Mouse (Mus musculus) hindbrain, embryonic 10.5 days (tissue): ENCODE results near the gene Gm6657. TPM values are rescaled to one million over a fixed set of nuclear protein-coding genes. Genes with fewer than 3 reads are reported as not detected.

Source experiments
- DNase-seq: peaks from one replicate; pipeline ENCODE4 v3.0.0-alpha.2; 2017; ENCODE audit warnings: low spot score
- H3K27ac ChIP-seq: fragments of 300-500 bp; sonication (generic); 2 replicates; pipeline ENCODE4 v1.5.1; 2016; ENCODE audit warnings: mild to moderate bottlenecking, moderate library complexity
- H3K27me3 ChIP-seq: fragments of 300-500 bp; sonication (generic); 2 replicates; pipeline ENCODE4 v1.6.1; 2016; ENCODE audit warnings: mild to moderate bottlenecking; ENCODE audit not compliant: poor library complexity, insufficient read depth, severe bottlenecking
- H3K36me3 ChIP-seq: fragments of 300-500 bp; sonication (generic); 2 replicates; pipeline ENCODE4 v1.6.1; 2016; ENCODE audit warnings: mild to moderate bottlenecking, moderate library complexity
- H3K4me1 ChIP-seq: fragments of 300-500 bp; sonication (generic); replicated peaks from 2 replicates; pipeline ENCODE4 v1.6.1; 2016; ENCODE audit warnings: mild to moderate bottlenecking
- H3K4me3 ChIP-seq: fragments of 300-500 bp; sonication (generic); 2 replicates; pipeline ENCODE4 v1.5.1; 2016; ENCODE audit warnings: mild to moderate bottlenecking, moderate library complexity
- H3K9me3 ChIP-seq: fragments of 300-500 bp; sonication (generic); 2 replicates; pipeline ENCODE4 v1.6.1; 2016; ENCODE audit warnings: mild to moderate bottlenecking, moderate library complexity
- WGBS: fragments of 180-500 bp; shearing (Covaris S2); methylation state at CpG from one replicate; pipeline ENCODE4 v1.1.7; 2016; 5-methylcytosine and 5-hydroxymethylcytosine counted together
- polyA plus RNA-seq: library from polyadenylated mRNA; unstranded; fragments of >200 nt; fragmentation: Nextera tagmentation; extraction: Ambion mirVana; gene quantifications from 2 replicates; pipeline ENCODE4 v1.2.1, GENCODE M21; 2016

Gm6657 gene
- polyA plus RNA-seq, 1 experiment from 2014 or later, result not detected

- Histone ChIP-seq H3K4me3 (peak within 1 kb of the TSS; percentile 84), H3K4me1 (peaks cover 19% of the 10 kb centered on the region), H3K9me3 (no peaks in the 10 kb centered on the region), H3K27ac (peak within 1 kb of the TSS; percentile 96), H3K36me3 (no peaks in the 10 kb centered on the region), H3K27me3 (no peaks in the 10 kb centered on the region)
- peak; percentile 88 for DNase-seq
- under 1% methylated on average over 70 of the region's 70 CpGs for WGBS
These were observed 31.9 kb downstream of the Gm6657 start, which contains the start of gene Gphn for GRCm38 (mm10) chr12:78225707-78226518. TSS of gene Gphn (plus strand) at chr12:78226379.

GRCm38 (mm10) chr12:78226519-78226875 lies 32.5 kb downstream of the Gm6657 start:
- peak; percentile 87 for DNase-seq
- Histone ChIP-seq H3K9me3 (no peaks in the 10 kb centered on the region), H3K4me3 (peak overlapping the region; percentile 84), H3K27me3 (no peaks in the 10 kb centered on the region), H3K4me1 (peaks cover 19% of the 10 kb centered on the region), H3K27ac (peak overlapping the region; percentile 96), H3K36me3 (no peaks in the 10 kb centered on the region)
- under 1% methylated on average over 48 of the region's 48 CpGs for WGBS

- H3K9me3 ChIP-seq, result no peaks in the 10 kb centered on the region
- no peaks in the 10 kb centered on the region for H3K36me3 ChIP-seq
- H3K4me3 ChIP-seq, result peak overlapping the region; percentile 84
- DNase-seq, result peak; percentile 63
- no peaks in the 10 kb centered on the region for H3K27me3 ChIP-seq
- peaks cover 19% of the 10 kb centered on the region for H3K4me1 ChIP-seq
- under 1% methylated on average over 57 of the region's 57 CpGs for WGBS
- H3K27ac ChIP-seq, result peak overlapping the region; percentile 96
These were observed 33.2 kb downstream of the Gm6657 start for GRCm38 (mm10) chr12:78227021-78227932.

GRCm38 (mm10) chr12:78228139-78228538 lies 34.1 kb downstream of the Gm6657 start:
- no peak for DNase-seq
- H3K9me3 ChIP-seq, result no peaks in the 10 kb centered on the region
- no peak overlapping the region for H3K27ac ChIP-seq
- 44% methylated on average over 4 of the region's 4 CpGs for whole genome bisulfite sequencing
- no peaks in the 10 kb centered on the region for H3K36me3 ChIP-seq
- no peaks in the 10 kb centered on the region for H3K27me3 ChIP-seq
- peaks cover 19% of the 10 kb centered on the region for H3K4me1 ChIP-seq
- peak overlapping the region; percentile 84 for H3K4me3 ChIP-seq

- no peaks in the 10 kb centered on the region for H3K9me3 ChIP-seq
- peaks cover 11% of the 10 kb centered on the region for H3K4me1 ChIP-seq
- no peak for DNase-seq
- no peaks in the 10 kb centered on the region for H3K36me3 ChIP-seq
- H3K27ac ChIP-seq, result no peak overlapping the region
- no peaks in the 10 kb centered on the region for H3K27me3 ChIP-seq
- H3K4me3 ChIP-seq, result no peak overlapping the region
These were observed 38.5 kb downstream of the Gm6657 start for GRCm38 (mm10) chr12:78232560-78232959.

GRCm38 (mm10) chr12:78248366-78248765 lies 54.3 kb downstream of the Gm6657 start:
- no peaks in the 10 kb centered on the region for H3K4me1 ChIP-seq
- H3K4me3 ChIP-seq, result no peak overlapping the region
- H3K36me3 ChIP-seq, result no peaks in the 10 kb centered on the region
- H3K27me3 ChIP-seq, result no peaks in the 10 kb centered on the region
- WGBS, result 80% methylated on average over 1 of the region's 1 CpGs
- no peak for DNase-seq
- H3K9me3 ChIP-seq, result no peaks in the 10 kb centered on the region
- no peak overlapping the region for H3K27ac ChIP-seq

- Histone ChIP-seq H3K9me3 (no peaks in the 10 kb centered on the region), H3K4me3 (no peak overlapping the region), H3K36me3 (no peaks in the 10 kb centered on the region), H3K27me3 (no peaks in the 10 kb centered on the region), H3K27ac (no peak overlapping the region), H3K4me1 (no peaks in the 10 kb centered on the region)
- no peak for DNase-seq
These were observed 55.1 kb downstream of the Gm6657 start for GRCm38 (mm10) chr12:78249151-78249550.

Other genes with a start within 250 kb of the Gm6657 start
- 15.5 and 17.1 TPM in 2 replicates for gene Gphn, start 32.1 kb downstream of the Gm6657 start, polyA plus RNA-seq